Mouse (Mus musculus) cerebellum, adult 8-10 months (tissue): ENCODE results near the gene Pou2af1.

Experiments used
- DNase-seq: peaks from one replicate; pipeline ENCODE4 v3.0.0; 2022

The Pou2af1 gene

DNA sequence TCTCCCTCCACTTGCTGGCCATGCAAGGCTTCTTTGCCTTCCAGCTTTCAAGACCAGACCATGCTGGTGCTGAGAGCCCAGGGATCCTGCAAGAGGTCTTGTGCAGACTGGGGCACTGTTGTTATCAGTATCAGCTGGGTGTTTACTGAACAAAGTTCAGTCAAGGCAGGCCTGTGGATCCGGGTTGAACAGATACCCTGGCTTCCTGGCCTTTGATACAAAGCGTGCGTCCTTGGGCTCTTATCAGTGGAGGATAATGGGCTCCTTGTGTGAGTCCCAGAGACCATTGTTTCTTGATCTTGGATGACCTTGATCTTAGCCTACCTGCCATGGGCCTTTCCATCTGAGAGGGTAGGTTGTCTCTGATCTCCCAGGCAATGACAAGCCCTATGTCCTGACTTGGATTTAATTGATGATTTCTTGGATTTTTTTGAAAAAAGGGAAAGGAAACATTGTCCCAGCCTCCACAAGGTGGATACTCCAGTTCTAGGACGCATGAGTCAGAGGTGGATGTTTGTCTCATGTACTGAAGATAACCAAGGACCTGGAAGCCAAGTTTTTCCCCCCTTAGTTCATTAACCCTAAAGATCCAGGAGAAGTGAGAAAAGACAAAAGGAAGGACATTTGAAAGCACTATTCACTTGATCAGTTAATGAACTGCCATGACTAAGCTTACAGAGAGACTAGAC is 17.3 kb downstream of the Pou2af1 start:
- no peak for DNase-seq

DNA sequence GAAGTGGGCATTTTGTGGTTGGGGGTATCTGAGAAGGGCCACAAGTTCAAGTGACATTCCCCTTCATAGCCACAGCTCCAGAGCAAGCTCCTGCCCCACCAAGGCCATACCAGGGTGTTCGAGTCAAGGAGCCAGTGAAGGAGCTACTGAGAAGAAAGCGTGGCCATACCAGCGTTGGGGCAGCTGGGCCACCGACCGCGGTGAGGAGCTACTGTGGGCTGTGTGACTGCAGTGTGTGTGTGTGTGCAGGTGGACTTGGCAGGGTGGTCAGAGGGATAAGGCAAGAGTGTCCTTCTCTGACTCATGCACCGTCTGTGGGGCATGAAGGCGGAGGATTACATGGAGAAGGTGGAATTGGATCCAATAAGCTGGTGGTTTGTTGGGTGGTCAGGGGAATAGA is 18.7 kb downstream of the Pou2af1 start:
- no peak for DNase-seq

DNA sequence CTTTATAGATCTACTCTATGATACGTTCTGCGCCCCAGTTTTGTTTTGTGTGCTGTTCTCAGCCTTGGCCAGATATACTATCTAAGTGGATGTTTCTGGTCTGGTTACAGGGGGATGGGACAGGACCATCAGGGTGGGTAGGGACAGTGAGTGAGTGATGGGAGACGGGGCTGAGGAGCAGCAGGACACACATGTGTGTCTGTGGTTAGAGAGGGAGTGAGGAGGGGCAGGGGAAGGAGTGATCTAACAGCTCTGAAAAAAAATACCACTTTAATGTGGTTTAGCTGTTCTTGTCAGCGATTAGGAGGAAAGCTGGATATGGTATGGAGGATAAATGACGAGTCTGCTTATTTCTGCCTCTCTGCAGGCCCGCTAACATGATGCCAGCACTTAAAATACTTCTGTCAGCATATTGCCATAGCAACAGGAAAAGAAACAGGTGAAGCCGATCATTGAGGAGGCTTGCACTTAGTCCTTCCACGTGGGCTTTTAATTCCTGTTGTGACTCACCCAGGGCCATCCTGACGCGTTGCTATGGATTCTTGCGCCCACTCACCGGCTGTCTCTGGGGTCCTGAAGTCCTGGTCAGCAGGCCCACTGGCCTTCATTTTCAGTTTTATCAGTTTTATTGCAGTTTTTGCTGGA is 25.4 kb downstream of the Pou2af1 start:
- no peak for DNase-seq

DNA sequence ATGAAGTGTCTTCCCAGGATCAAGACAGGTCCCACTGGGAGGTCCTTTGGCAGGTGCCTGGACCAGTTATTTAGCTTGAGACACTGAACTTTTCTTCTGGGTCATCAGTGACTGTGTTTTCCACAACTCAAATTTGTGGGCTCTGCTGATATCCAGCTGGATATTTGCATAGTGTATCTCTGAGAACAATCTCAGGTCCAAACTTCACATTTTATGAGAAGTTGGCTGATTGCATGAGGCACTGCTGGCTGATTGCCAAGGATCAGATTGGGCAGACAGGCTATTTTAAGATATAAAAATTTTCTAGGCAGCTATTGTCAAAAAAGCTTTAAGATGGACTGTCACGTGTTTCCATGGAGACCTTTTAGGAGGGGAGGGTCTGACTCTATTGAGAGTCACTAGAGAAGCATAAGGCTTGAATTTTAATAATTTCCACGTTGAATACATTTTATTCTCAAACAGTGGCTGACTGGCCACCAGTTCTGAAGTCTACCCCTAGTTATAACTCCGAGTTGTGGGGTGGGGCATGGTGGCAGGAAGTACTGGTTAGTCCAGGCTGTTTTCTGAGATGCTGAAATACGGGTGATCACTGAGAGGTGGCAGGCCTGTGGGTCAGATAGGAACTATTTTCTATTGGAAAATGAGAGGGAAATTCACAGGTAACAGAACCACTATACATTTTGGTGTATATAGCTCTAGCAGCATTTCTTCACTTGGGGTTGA is 43.4 kb downstream of the Pou2af1 start:
- DNase-seq: no peak

DNA sequence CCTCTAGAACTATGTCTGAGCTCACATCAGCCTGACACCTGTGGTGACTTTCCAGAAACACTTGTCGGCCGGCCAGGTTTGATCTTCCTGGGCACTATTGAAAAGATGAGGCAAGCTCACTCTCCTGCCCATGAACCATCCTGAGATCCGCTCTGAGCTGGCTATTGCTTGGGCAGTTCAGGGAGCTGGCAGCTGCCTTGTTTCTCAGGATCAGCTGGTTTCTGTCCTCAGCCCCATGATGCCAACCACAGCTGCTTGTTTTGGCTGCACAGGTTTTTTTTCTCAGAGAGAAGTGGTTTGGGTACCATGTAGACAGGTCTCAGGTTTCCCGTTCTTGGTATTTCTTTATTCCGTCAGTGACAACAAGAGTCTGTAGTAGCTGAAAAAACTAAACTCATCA is 44.9 kb downstream of the Pou2af1 start:
- no peak for DNase-seq

DNA sequence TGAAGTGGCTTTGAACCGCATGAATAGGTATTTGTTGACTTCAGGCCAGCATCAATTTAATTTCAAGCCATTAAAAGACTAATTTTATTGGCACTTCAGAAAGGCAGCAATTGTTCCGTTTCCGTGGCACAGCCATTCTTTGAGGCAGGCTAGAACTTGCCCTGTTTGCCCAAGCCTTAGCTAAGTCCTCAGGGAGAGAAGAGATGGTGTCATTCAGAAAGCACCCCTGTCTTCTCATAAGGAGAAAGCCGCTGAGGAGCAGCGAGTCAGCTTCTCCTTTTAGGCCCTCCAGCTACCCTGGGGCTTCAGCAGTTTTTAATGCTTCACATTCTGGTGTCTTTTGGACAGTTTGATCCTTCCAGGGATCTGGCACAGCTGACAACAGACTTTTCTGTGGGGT is 55.3 kb downstream of the Pou2af1 start:
- no peak for DNase-seq

DNA sequence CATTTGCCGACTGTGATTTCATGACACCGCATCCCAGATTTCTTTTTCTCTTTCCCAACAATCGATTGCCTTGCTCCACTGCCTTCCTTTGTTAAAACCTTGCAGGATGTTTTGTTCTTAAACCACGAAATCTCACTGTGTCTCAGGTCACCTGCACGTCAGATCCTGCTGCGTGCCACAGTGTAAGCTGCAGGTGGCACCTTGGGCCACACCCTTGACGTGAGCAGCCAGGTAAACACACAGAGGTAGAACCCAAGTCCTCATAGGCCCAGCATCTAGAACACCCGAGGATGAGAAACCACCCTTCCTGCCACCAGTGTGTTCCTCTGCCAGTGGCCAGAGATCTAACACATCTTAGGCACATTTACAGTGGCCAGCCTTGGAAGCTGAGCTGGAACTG is 57.6 kb downstream of the Pou2af1 start:
- DNase-seq: no peak

DNA sequence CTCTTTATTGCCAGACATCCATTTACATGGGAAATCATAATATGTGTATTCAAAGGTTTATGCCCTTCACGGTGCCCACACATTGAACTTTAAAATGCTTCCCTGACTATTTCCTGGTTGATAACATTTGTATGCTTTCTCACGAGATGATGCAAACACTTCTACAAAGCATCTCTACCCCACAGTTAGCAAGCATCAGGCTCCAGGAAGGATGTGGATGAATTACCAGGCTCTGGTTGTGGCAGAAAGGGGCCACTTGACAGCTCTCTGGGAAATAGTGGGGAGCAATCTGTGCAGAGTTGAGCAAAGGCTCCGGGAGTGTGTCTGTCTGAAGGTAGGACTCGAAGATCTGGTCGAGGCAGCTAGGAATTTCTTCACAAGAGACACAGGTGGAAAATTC is 58.6 kb downstream of the Pou2af1 start:
- DNase-seq: no peak

DNA sequence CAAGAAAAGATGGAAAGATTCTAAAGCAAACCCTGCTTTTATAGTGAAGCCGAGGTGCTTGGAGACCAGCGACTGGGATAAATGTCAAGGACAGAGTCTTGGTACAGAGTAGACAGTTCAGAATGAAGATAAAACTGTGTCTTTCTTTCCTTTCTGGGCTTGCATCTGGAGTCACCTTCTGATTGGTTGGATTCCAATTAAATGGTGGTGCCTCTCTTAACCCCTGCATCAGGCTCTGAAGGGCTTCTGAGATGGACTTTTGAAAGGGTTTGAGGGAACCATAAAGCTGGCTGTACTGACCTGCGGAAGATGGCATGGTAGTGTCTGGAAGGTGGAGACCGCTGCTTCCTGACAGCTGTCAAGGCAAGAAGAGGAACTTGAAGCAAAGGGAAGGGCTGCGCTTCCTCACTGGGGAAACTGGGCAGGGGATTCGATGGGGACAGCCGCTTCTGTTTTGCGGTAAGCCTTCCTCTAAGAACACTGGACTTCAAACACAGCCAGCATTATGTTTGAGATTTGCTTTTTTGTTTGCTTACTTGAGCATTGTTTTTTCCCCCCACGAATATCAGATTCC is 60.2 kb downstream of the Pou2af1 start:
- no peak for DNase-seq

DNA sequence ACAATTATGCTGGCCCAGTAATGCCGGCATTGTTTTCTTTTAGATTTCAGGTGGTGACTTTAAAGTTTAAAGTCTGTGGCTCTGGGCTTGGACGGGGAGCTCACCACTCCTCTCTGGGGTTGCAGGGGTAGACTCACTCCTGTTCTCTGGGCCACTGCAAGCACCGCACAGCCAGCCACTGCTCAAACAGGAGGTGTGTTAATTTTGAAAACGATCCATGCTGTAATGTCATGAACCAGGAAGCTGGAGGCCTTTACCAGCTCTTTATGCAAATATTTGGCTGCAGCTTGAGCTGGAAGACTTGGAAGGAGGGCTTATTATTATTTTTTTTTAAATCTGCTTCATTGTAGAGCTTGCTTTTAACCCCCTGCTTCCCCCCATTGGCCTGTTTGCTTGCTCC is 61.2 kb downstream of the Pou2af1 start:
- no peak for DNase-seq

DNA sequence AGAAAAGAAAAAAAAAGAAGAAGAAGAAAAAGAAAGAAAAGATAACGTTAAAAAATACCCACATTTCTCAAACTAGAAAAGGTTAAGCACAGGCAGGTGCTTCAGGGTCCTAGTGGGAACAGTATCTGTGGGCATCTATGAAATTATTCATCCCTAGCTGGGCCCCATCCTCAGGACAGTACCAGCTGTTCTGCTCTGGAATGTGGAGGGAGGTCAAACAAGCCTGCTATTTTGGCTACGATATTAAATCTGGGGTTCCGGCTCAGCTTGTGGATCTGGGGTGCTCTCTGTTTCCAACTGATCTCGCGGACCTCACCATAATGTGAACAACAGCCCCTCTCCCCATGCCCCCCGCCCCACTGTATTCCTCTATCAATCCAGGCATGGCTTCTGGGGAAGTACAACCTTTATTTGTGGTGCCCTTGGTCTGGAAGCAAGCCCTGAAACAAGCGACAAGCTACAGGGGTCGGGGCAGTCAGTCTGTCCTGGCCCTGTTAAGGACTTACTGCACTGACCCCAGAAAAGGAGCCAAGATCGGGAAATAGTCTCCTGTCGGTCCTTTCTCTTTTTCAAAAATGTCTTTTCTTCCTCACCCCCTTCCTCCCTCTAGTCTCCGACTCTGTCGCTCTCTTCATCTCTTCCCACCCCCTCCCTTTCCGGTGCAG is 64.5 kb downstream of the Pou2af1 start:
- no peak for DNase-seq

DNA sequence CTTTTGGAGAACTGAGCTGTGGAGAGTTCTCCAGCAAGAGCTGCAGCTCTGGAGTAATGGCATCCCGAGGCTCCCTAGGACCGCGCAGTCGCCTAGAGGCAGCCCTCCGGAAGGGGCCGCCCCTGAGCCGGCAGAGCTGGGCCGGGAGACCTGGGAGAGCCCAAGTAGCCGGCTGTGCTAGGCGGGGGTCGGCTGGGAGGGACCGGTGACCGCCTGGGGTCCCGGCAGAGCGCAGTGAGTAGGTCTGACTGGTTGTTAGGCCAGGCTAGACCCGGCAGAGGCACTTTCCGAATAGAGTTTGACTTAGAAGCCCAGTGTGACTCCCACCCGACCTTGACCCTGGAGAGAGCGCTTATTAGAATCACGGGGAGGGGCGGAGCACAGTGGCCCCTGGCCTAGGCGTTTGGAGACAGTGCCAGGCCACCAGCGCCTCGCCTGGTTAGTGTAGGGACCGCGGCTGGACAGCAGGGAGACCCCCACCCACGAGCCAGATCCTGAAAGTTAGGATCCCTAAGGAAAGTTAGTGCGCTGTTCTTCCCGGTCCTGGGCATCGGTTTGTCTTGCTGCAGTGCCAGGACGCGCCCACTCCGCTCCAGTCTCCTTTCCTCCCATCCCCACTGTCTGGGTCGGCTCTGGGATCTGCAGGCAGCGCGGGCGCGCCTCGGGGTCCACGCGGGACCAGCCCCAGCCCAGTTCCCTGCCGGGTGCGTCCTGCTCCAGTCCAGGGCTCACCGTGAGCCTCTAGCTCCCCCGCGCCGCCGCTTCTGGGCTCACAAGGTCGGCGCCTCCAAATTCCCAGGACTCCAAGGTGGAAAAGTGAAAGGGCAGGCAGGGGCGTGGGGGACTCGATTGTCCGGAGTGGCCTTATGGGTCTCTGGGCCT is 65.2 kb downstream of the Pou2af1 start, which contains the start of gene Colca2:
Gene Colca2 (minus strand): TSS at position 70 of the 882 bp plus-strand sequence.
- DNase-seq: peak; percentile 10

DNA sequence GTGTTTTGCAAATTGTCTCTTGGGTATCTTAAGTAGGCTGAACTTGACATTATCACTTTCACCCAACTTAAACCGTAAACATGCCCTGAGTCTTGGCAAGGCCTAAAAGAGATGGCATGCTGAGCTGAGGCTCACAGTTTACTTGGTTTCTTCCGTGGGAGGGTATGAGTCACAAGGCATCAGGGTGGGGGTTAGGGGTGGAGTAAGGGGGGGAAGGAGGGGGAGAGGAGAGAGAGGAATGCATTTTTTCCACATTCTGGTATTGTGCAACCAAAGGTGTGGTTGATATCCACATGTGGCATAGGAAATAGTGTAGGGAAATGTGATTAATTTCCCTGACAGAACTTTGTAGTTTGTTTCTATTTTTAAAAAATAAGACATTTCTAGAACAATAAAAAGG is 72.6 kb downstream of the Pou2af1 start:
- no peak for DNase-seq
